17 mouse cellular contexts compared by ENCODE assay signal in genomic region chr12:87219362-87219761, GRCm38 (mm10). TPM values are rescaled to one million over a fixed set of nuclear protein-coding genes. Genes with fewer than 3 reads are reported as not detected.
A peak's percentile ranks its signal among the peaks of the same experiment; 100 is the strongest.
DNase-seq lines count a peak whose midpoint lies in the region; ATAC-seq and TF ChIP-seq lines count a peak whose summit lies in the region.
"Had no signal": no experiment of that assay in that cellular context is flagged by ENCODE, and none has a peak within 500 bp of the region (broad histone marks: within the 10 kb centered on the region; RNA-seq: fewer than 3 reads in every experiment).

No protein-coding gene starts in this region.

- no peak for TF ChIP-seq POLR2A in thymus, adult 2 months (IDR thresholded peaks at IDR 0.05; ENCODE audit: control insufficient read depth, extremely low read depth, insufficient read depth, low read length, poor library complexity)

- peak; percentile 64 for DNase-seq in embryonic facial prominence, embryonic 14.5 days (ENCODE audit: low spot score)
- DNase-seq in embryonic facial prominence, embryonic 10.5 days (ENCODE audit: low spot score) = no peak
- DNase-seq in intestine, embryonic 14.5 days (ENCODE audit: low spot score) = peak; percentile 52
- peak; percentile 15 for DNase-seq in neural tube, embryonic 10.5 days (ENCODE audit: extremely low spot score, low spot score)
- no peak for DNase-seq in thymus, adult 2 months
- DNase-seq: layer of hippocampus, adult 9-11 months; thymus, postnatal 36 days had no signal

- H3K27me3 ChIP-seq in embryonic facial prominence, embryonic 14.5 days (replicated peaks; ENCODE audit: control insufficient read depth, insufficient read depth, low read length) = no peaks in the 10 kb centered on the region
- H3K27me3 ChIP-seq in embryonic facial prominence, embryonic 10.5 days (replicated peaks; ENCODE audit: low read depth, poor library complexity, severe bottlenecking) = no peaks in the 10 kb centered on the region
- no peaks in the 10 kb centered on the region for H3K27me3 ChIP-seq in intestine, embryonic 14.5 days (replicated peaks; ENCODE audit: control insufficient read depth, insufficient read depth, low read length)
- H3K27me3 ChIP-seq in intestine, embryonic 15.5 days (replicated peaks) = no peaks in the 10 kb centered on the region
- H3K27me3 ChIP-seq in neural tube, embryonic 15.5 days (replicated peaks) = no peaks in the 10 kb centered on the region
- no peaks in the 10 kb centered on the region for H3K27me3 ChIP-seq in thymus, adult 2 months (ENCODE audit: control insufficient read depth, insufficient read depth, low read length)
- H3K27me3 ChIP-seq: embryonic facial prominence, embryonic 13.5 days; heart, embryonic 12.5 days; hindbrain, embryonic 12.5 days; liver, embryonic 12.5 days; midbrain, embryonic 12.5 days; neural tube, embryonic 12.5 days; stomach, embryonic 15.5 days had no signal

- H3K27ac ChIP-seq in embryonic facial prominence, embryonic 14.5 days (replicated peaks; ENCODE audit: low read depth, low read length) = no peak overlapping the region
- H3K27ac ChIP-seq in embryonic facial prominence, embryonic 10.5 days (replicated peaks) = no peak overlapping the region
- H3K27ac ChIP-seq in intestine, embryonic 14.5 days (ENCODE audit: low read depth) = no peak overlapping the region
- H3K27ac ChIP-seq in intestine, embryonic 15.5 days = no peak overlapping the region
- H3K27ac ChIP-seq in neural tube, embryonic 15.5 days (replicated peaks) = no peak overlapping the region
- H3K27ac ChIP-seq in thymus, adult 2 months (ENCODE audit: control insufficient read depth, insufficient read depth, low read length) = no peak overlapping the region
- H3K27ac ChIP-seq: embryonic facial prominence, embryonic 13.5 days; hindbrain, embryonic 12.5 days; liver, embryonic 12.5 days; midbrain, embryonic 12.5 days; neural tube, embryonic 12.5 days; stomach, embryonic 15.5 days had no signal

- no peak for TF ChIP-seq CTCF in thymus, adult 2 months (IDR thresholded peaks at IDR 0.05; ENCODE audit: borderline replicate concordance, control insufficient read depth, extremely low read depth, insufficient read depth, low read length, poor library complexity)

- peaks cover 4% of the 10 kb centered on the region for H3K4me1 ChIP-seq in embryonic facial prominence, embryonic 14.5 days (ENCODE audit: control insufficient read depth, insufficient read depth, low read length)
- H3K4me1 ChIP-seq in embryonic facial prominence, embryonic 10.5 days = peaks cover 4% of the 10 kb centered on the region; the same call in 1 of the 2 replicates
- H3K4me1 ChIP-seq in intestine, embryonic 14.5 days (replicated peaks; ENCODE audit: control insufficient read depth, insufficient read depth, low read length) = no peaks in the 10 kb centered on the region
- no peaks in the 10 kb centered on the region for H3K4me1 ChIP-seq in intestine, embryonic 15.5 days (replicated peaks)
- H3K4me1 ChIP-seq in neural tube, embryonic 15.5 days = no peaks in the 10 kb centered on the region
- H3K4me1 ChIP-seq in thymus, adult 2 months (replicated peaks; ENCODE audit: control insufficient read depth, insufficient read depth, low read length) = no peaks in the 10 kb centered on the region
- H3K4me1 ChIP-seq: midbrain, embryonic 12.5 days; neural tube, embryonic 12.5 days; stomach, embryonic 15.5 days had no signal

- H3K9ac ChIP-seq in embryonic facial prominence, embryonic 14.5 days (ENCODE audit: low read depth, low read length) = no peak overlapping the region
- H3K9ac ChIP-seq in intestine, embryonic 14.5 days (ENCODE audit: low read length) = no peak overlapping the region
- no peak overlapping the region for H3K9ac ChIP-seq in intestine, embryonic 15.5 days
- no peak overlapping the region for H3K9ac ChIP-seq in neural tube, embryonic 15.5 days (replicated peaks)
- H3K9ac ChIP-seq: embryonic facial prominence, embryonic 13.5 days; heart, embryonic 12.5 days; hindbrain, embryonic 12.5 days; liver, embryonic 12.5 days; midbrain, embryonic 12.5 days; neural tube, embryonic 12.5 days; stomach, embryonic 15.5 days had no signal

- no peak overlapping the region for H3K4me2 ChIP-seq in embryonic facial prominence, embryonic 14.5 days (ENCODE audit: low read depth, low read length)
- H3K4me2 ChIP-seq in intestine, embryonic 14.5 days (ENCODE audit: low read length) = no peak overlapping the region
- H3K4me2 ChIP-seq in intestine, embryonic 15.5 days (replicated peaks) = no peak overlapping the region
- H3K4me2 ChIP-seq in neural tube, embryonic 15.5 days = no peak overlapping the region
- H3K4me2 ChIP-seq: embryonic facial prominence, embryonic 13.5 days; heart, embryonic 12.5 days; hindbrain, embryonic 12.5 days; liver, embryonic 12.5 days; midbrain, embryonic 12.5 days; neural tube, embryonic 12.5 days; stomach, embryonic 15.5 days had no signal

- H3K4me3 ChIP-seq in embryonic facial prominence, embryonic 14.5 days (ENCODE audit: low read depth, low read length) = no peak overlapping the region
- no peak overlapping the region for H3K4me3 ChIP-seq in embryonic facial prominence, embryonic 10.5 days
- no peak overlapping the region for H3K4me3 ChIP-seq in intestine, embryonic 14.5 days (ENCODE audit: low read depth, low read length)
- H3K4me3 ChIP-seq in intestine, embryonic 15.5 days (replicated peaks) = no peak overlapping the region
- H3K4me3 ChIP-seq in neural tube, embryonic 15.5 days (replicated peaks) = no peak overlapping the region
- no peak overlapping the region for H3K4me3 ChIP-seq in thymus, adult 2 months (ENCODE audit: control insufficient read depth, insufficient read depth, low read length)
- H3K4me3 ChIP-seq: embryonic facial prominence, embryonic 13.5 days; heart, embryonic 12.5 days; hindbrain, embryonic 12.5 days; liver, embryonic 12.5 days; midbrain, embryonic 12.5 days; neural tube, embryonic 12.5 days; stomach, embryonic 15.5 days had no signal

- peak; percentile 63 for ATAC-seq in embryonic facial prominence, embryonic 14.5 days (ENCODE audit: low read depth)
- ATAC-seq in intestine, embryonic 14.5 days (replicated peaks; ENCODE audit: low FRiP score, low TSS enrichment, low read depth) = no peak
- ATAC-seq in intestine, embryonic 15.5 days = no peak
- ATAC-seq in neural tube, embryonic 15.5 days (ENCODE audit: low FRiP score) = no peak
- ATAC-seq: liver, embryonic 12.5 days; lung, postnatal 0 days had no signal

- H3K9me3 ChIP-seq in embryonic facial prominence, embryonic 14.5 days (ENCODE audit: control insufficient read depth, low read length) = no peaks in the 10 kb centered on the region
- no peaks in the 10 kb centered on the region for H3K9me3 ChIP-seq in embryonic facial prominence, embryonic 10.5 days
- H3K9me3 ChIP-seq in intestine, embryonic 14.5 days (ENCODE audit: control insufficient read depth, low read length) = no peaks in the 10 kb centered on the region
- no peaks in the 10 kb centered on the region for H3K9me3 ChIP-seq in intestine, embryonic 15.5 days
- no peaks in the 10 kb centered on the region for H3K9me3 ChIP-seq in neural tube, embryonic 15.5 days (replicated peaks)
- H3K9me3 ChIP-seq: embryonic facial prominence, embryonic 13.5 days; heart, embryonic 12.5 days; hindbrain, embryonic 12.5 days; liver, embryonic 12.5 days; midbrain, embryonic 12.5 days; neural tube, embryonic 12.5 days; stomach, embryonic 15.5 days had no signal

- WGBS in embryonic facial prominence, embryonic 14.5 days = 53% methylated on average over 7 of the region's 7 CpGs
- WGBS in embryonic facial prominence, embryonic 10.5 days = 79% methylated on average over 7 of the region's 7 CpGs
- 48% methylated on average over 7 of the region's 7 CpGs for WGBS in intestine, embryonic 14.5 days
- WGBS in intestine, embryonic 15.5 days = 51% methylated on average over 7 of the region's 7 CpGs
- WGBS in neural tube, embryonic 15.5 days = 73% methylated on average over 7 of the region's 7 CpGs
- WGBS in thymus, adult 2 months = 93% methylated on average over 7 of the region's 7 CpGs

- no peaks in the 10 kb centered on the region for H3K36me3 ChIP-seq in embryonic facial prominence, embryonic 14.5 days (ENCODE audit: control insufficient read depth, insufficient read depth, low read length)
- H3K36me3 ChIP-seq in embryonic facial prominence, embryonic 10.5 days (replicated peaks) = no peaks in the 10 kb centered on the region
- H3K36me3 ChIP-seq in intestine, embryonic 14.5 days (ENCODE audit: control insufficient read depth, insufficient read depth, low read length) = no peaks in the 10 kb centered on the region
- H3K36me3 ChIP-seq in intestine, embryonic 15.5 days = no peaks in the 10 kb centered on the region
- H3K36me3 ChIP-seq in neural tube, embryonic 15.5 days = no peaks in the 10 kb centered on the region
- H3K36me3 ChIP-seq in thymus, adult 2 months (ENCODE audit: control insufficient read depth, insufficient read depth, low read length) = no peaks in the 10 kb centered on the region
- H3K36me3 ChIP-seq: embryonic facial prominence, embryonic 13.5 days; heart, embryonic 12.5 days; hindbrain, embryonic 12.5 days; liver, embryonic 12.5 days; midbrain, embryonic 12.5 days; neural tube, embryonic 12.5 days; stomach, embryonic 15.5 days had no signal

RNA-seq across cellular contexts. Expression of gene Tmed8, which starts 19.1 kb away (rescaled TPM):
- 3.8 and 4.2 TPM in 2 replicates for polyA plus RNA-seq in embryonic facial prominence, embryonic 14.5 days (2014; fragmentation: Nextera tagmentation; extraction: Ambion mirVana)
- polyA plus RNA-seq in embryonic facial prominence, embryonic 10.5 days (2016; fragmentation: Nextera tagmentation; extraction: Ambion mirVana) = 2.7 and 2.9 TPM in 2 replicates
- polyA plus RNA-seq in intestine, embryonic 14.5 days (2014; fragmentation: Nextera tagmentation; extraction: Ambion mirVana) = 2.6 TPM in 2 replicates
- 1.7 TPM in 2 replicates for polyA plus RNA-seq in intestine, embryonic 15.5 days (2015; fragmentation: Nextera tagmentation; extraction: Ambion mirVana)
- polyA plus RNA-seq in neural tube, embryonic 15.5 days (2015; fragmentation: Nextera tagmentation; extraction: Ambion mirVana) = 4.4 and 4.6 TPM in 2 replicates
- polyA plus RNA-seq in thymus, adult 2 months (2012; rRNA removed) = 9.6 and 9.7 TPM in 2 replicates

RNA-seq across cellular contexts. Expression of gene Noxred1, which starts 19.2 kb away (rescaled TPM):
- polyA plus RNA-seq in embryonic facial prominence, embryonic 14.5 days (2014; fragmentation: Nextera tagmentation; extraction: Ambion mirVana) = 0.37 and 0.72 TPM in 2 replicates
- 1.0 and 1.5 TPM in 2 replicates for polyA plus RNA-seq in embryonic facial prominence, embryonic 10.5 days (2016; fragmentation: Nextera tagmentation; extraction: Ambion mirVana)
- 0.30 and 0.73 TPM in 2 replicates for polyA plus RNA-seq in intestine, embryonic 14.5 days (2014; fragmentation: Nextera tagmentation; extraction: Ambion mirVana)
- 0.25 and 0.36 TPM in 2 replicates for polyA plus RNA-seq in intestine, embryonic 15.5 days (2015; fragmentation: Nextera tagmentation; extraction: Ambion mirVana)
- 1.0 and 1.5 TPM in 2 replicates for polyA plus RNA-seq in neural tube, embryonic 15.5 days (2015; fragmentation: Nextera tagmentation; extraction: Ambion mirVana)
- polyA plus RNA-seq in thymus, adult 2 months (2012; rRNA removed) = 0.54 and 0.86 TPM in 2 replicates

RNA-seq across cellular contexts. Expression of gene Samd15, which starts 19.8 kb away (rescaled TPM):
- polyA plus RNA-seq in embryonic facial prominence, embryonic 14.5 days (2014; fragmentation: Nextera tagmentation; extraction: Ambion mirVana) = 1.2 TPM in 2 replicates
- 1.5 and 1.7 TPM in 2 replicates for polyA plus RNA-seq in embryonic facial prominence, embryonic 10.5 days (2016; fragmentation: Nextera tagmentation; extraction: Ambion mirVana)
- 1.1 and 1.4 TPM in 2 replicates for polyA plus RNA-seq in intestine, embryonic 14.5 days (2014; fragmentation: Nextera tagmentation; extraction: Ambion mirVana)
- 1.1 and 1.7 TPM in 2 replicates for polyA plus RNA-seq in intestine, embryonic 15.5 days (2015; fragmentation: Nextera tagmentation; extraction: Ambion mirVana)
- polyA plus RNA-seq in neural tube, embryonic 15.5 days (2015; fragmentation: Nextera tagmentation; extraction: Ambion mirVana) = 2.5 TPM in 2 replicates
- polyA plus RNA-seq in thymus, adult 2 months (2012; rRNA removed) = 0.23 and 0.49 TPM in 2 replicates

RNA-seq across cellular contexts. Expression of gene Vipas39, which starts 46.7 kb away (rescaled TPM):
- 35.1 and 45.5 TPM in 2 replicates for polyA plus RNA-seq in embryonic facial prominence, embryonic 14.5 days (2014; fragmentation: Nextera tagmentation; extraction: Ambion mirVana)
- polyA plus RNA-seq in embryonic facial prominence, embryonic 10.5 days (2016; fragmentation: Nextera tagmentation; extraction: Ambion mirVana) = 54.9 and 56.5 TPM in 2 replicates
- 40.8 and 47.3 TPM in 2 replicates for polyA plus RNA-seq in intestine, embryonic 14.5 days (2014; fragmentation: Nextera tagmentation; extraction: Ambion mirVana)
- polyA plus RNA-seq in intestine, embryonic 15.5 days (2015; fragmentation: Nextera tagmentation; extraction: Ambion mirVana) = 36.6 and 40.1 TPM in 2 replicates
- 49.3 and 51.2 TPM in 2 replicates for polyA plus RNA-seq in neural tube, embryonic 15.5 days (2015; fragmentation: Nextera tagmentation; extraction: Ambion mirVana)
- polyA plus RNA-seq in thymus, adult 2 months (2012; rRNA removed) = 34.5 and 37.6 TPM in 2 replicates

RNA-seq across cellular contexts. Expression of gene Ahsa1, which starts 46.9 kb away (rescaled TPM):
- polyA plus RNA-seq in embryonic facial prominence, embryonic 14.5 days (2014; fragmentation: Nextera tagmentation; extraction: Ambion mirVana) = 182 and 187 TPM in 2 replicates
- polyA plus RNA-seq in embryonic facial prominence, embryonic 10.5 days (2016; fragmentation: Nextera tagmentation; extraction: Ambion mirVana) = 294 and 305 TPM in 2 replicates
- polyA plus RNA-seq in intestine, embryonic 14.5 days (2014; fragmentation: Nextera tagmentation; extraction: Ambion mirVana) = 205 and 207 TPM in 2 replicates
- 228 and 230 TPM in 2 replicates for polyA plus RNA-seq in intestine, embryonic 15.5 days (2015; fragmentation: Nextera tagmentation; extraction: Ambion mirVana)
- polyA plus RNA-seq in neural tube, embryonic 15.5 days (2015; fragmentation: Nextera tagmentation; extraction: Ambion mirVana) = 213 and 236 TPM in 2 replicates
- polyA plus RNA-seq in thymus, adult 2 months (2012; rRNA removed) = 63.8 and 64.5 TPM in 2 replicates

Comparison
In these comparisons a context has a peak if more than half of its experiments do, and no peak if none do; other contexts are left out.
1. DNase-seq: peak in embryonic facial prominence, embryonic 14.5 days (single experiment), intestine, embryonic 14.5 days (single experiment) and neural tube, embryonic 10.5 days (single experiment); none in embryonic facial prominence, embryonic 10.5 days (single experiment) and thymus, adult 2 months (single experiment).